Mouse (Mus musculus) ES-E14 (cell line): ENCODE results near the gene Klk1b1.

Experiments used
- HCFC1 ChIP-seq: IDR thresholded peaks from 2 replicates; pipeline ENCODE4 v1.6.1; 2012; ENCODE audit warnings: low read length, inconsistent platforms, borderline replicate concordance; ENCODE audit not compliant: insufficient read depth
- MAFK ChIP-seq: IDR thresholded peaks from 2 replicates; pipeline ENCODE4 v1.6.1; 2014; ENCODE audit warnings: mild to moderate bottlenecking, low read depth, low read length, inconsistent platforms; ENCODE audit not compliant: insufficient read depth
- ZC3H11A ChIP-seq: IDR thresholded peaks from 2 replicates; pipeline ENCODE4 v1.6.1; 2012; ENCODE audit warnings: low read depth, mild to moderate bottlenecking, inconsistent platforms, low read length, borderline replicate concordance
- ZNF384 ChIP-seq: IDR thresholded peaks from 2 replicates; pipeline ENCODE4 v1.6.1; 2012; ENCODE audit warnings: low read depth, low read length, inconsistent platforms

- no peak for TF ChIP-seq HCFC1
- TF ChIP-seq ZNF384, result no peak
- TF ChIP-seq ZC3H11A, result no peak
- no peak for TF ChIP-seq MAFK
These were observed 21.8 kb upstream of the Klk1b1 start for GRCm38 (mm10) chr7:43944727-43945264.
